Mouse (Mus musculus) heart, postnatal 0 days (tissue): ENCODE measurements around the gene Cdc27.

Source experiments
- CTCF ChIP-seq: IDR thresholded peaks from 2 replicates; pipeline ENCODE4 v1.5.1; 2016; ENCODE audit warnings: antibody characterized with exemption, control low read depth, low read depth
- EP300 ChIP-seq: IDR thresholded peaks from 2 replicates; pipeline ENCODE4 v1.6.1; 2016; ENCODE audit warnings: antibody characterized with exemption, low read depth

DNA sequence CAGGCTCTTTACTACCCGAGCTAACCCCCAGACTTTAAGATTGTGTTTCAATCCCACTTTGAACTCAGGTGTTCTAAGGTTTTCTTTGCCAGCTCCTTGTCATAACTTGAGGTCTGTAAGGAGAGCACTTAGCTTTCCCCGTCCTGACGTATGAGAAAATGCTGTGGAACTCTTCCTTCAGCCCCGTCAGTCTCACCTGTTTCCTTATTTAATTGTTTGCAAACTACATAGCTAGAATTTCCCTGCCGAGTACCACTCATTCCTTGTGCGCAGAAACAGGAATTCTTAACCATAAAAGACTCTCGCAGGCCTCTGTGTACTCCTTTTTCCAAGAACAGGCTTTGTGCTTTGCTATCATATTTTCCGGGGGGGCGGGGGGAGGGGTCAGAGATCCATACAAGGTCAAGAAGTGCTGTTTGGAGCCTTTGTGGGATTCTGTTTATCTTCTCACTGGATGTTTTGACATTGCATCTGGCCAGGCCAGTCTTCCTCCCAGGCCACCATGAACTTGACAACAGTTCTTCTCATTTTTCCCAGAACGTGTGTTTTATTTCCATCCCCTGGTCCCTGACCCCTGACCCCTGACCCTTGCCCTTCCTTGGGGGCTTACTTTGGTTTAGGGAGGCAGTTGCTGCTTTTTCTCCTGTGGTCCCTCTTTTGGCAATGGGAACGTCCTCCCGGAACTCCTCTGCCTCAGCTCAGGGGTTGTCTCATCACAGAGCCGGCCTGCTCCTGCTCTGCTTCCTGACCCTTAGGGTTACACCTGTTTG lies 41.8 kb upstream of the Cdc27 start:
- TF ChIP-seq EP300 (no peak), CTCF (no peak)
